Mouse (Mus musculus) neural tube, embryonic 13.5 days (tissue): ENCODE measurements around the gene Peak1. TPM values are rescaled to one million over a fixed set of nuclear protein-coding genes. Genes with fewer than 3 reads are reported as not detected.
"Not testable (repeated sequence)": the region's sequence is repeated elsewhere in the genome, so short reads cannot be mapped to it uniquely, and the experiment has no call there.

Experiments used
- ATAC-seq: fragments of 200-750 bp; cut with Nextera tagmentation; 2 replicates; pipeline ENCODE4 v1.8.0; 2017; ENCODE audit warnings: low read depth, mild to moderate bottlenecking, moderate TSS enrichment, moderate library complexity
- H3K27ac ChIP-seq: fragments of 300-500 bp; sonication (generic); replicated peaks from 2 replicates; pipeline ENCODE4 v1.5.1; 2015; ENCODE audit warnings: moderate library complexity, mild to moderate bottlenecking, inconsistent platforms
- H3K27me3 ChIP-seq: fragments of 300-500 bp; sonication (generic); 2 replicates; pipeline ENCODE4 v1.6.1; 2015; ENCODE audit warnings: mild to moderate bottlenecking, inconsistent platforms
- H3K36me3 ChIP-seq: fragments of 300-500 bp; sonication (generic); 2 replicates; pipeline ENCODE4 v1.6.1; 2015; ENCODE audit warnings: mild to moderate bottlenecking, inconsistent platforms
- H3K4me1 ChIP-seq: fragments of 300-500 bp; sonication (generic); replicated peaks from 2 replicates; pipeline ENCODE4 v1.6.1; 2015; ENCODE audit warnings: inconsistent platforms
- H3K4me2 ChIP-seq: fragments of 300-500 bp; sonication (generic); 2 replicates; pipeline ENCODE4 v1.6.1; 2015; ENCODE audit warnings: inconsistent platforms, mild to moderate bottlenecking, moderate library complexity
- H3K4me3 ChIP-seq: fragments of 300-500 bp; sonication (generic); 2 replicates; pipeline ENCODE4 v1.5.1; 2015; ENCODE audit warnings: mild to moderate bottlenecking, inconsistent platforms
- H3K9ac ChIP-seq: fragments of 300-500 bp; sonication (generic); 2 replicates; pipeline ENCODE4 v1.6.1; 2015; ENCODE audit warnings: moderate library complexity, mild to moderate bottlenecking, inconsistent platforms
- H3K9me3 ChIP-seq: fragments of 300-500 bp; sonication (generic); 2 replicates; pipeline ENCODE4 v1.6.1; 2016; ENCODE audit warnings: inconsistent platforms
- WGBS: fragments of 180-500 bp; shearing (Covaris S2); methylation state at CpG from one replicate; pipeline ENCODE4 v1.1.7; 2015; 5-methylcytosine and 5-hydroxymethylcytosine counted together
- polyA plus RNA-seq: library from polyadenylated mRNA; unstranded; fragments of >200 nt; fragmentation: Nextera tagmentation; extraction: Ambion mirVana; gene quantifications from 2 replicates; pipeline ENCODE4 v1.2.1, GENCODE M21; 2015

The Peak1 gene
- polyA plus RNA-seq, 1 experiment from 2014 or later, result 6.9 TPM

DNA sequence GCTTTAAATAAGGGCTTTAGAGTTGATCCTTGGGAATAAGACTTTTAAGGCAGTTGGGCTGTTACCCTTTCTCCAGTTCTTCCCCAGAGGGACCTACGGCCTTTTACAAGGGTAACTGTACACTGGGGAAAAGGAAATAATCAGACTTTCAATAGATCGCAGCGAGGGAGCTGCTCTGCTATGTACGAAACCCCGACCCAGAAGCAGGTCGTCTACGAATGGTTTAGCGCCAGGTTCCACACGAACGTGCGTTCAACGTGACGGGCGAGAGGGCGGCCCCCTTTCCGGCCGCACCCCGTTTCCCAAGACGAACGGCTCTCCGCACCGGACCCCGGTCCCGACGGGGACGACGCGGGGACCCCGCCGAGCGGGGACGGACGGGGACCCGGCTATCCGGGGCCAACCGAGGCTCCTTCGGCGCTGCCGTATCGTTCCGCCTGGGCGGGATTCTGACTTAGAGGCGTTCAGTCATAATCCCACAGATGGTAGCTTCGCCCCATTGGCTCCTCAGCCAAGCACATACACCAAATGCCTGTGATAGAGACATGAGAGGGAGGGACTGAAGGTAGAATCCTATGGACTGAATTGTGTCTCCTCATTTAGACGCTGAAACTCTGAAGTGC is 194.3 kb downstream of the Peak1 start:
- H3K4me2 ChIP-seq, result peak overlapping the region; percentile 42
- WGBS, result 23% methylated on average over 45 of the region's 45 CpGs
- not testable (repeated sequence) for H3K4me1 ChIP-seq, H3K36me3 ChIP-seq, H3K9me3 ChIP-seq, H3K27ac ChIP-seq, H3K27me3 ChIP-seq, H3K9ac ChIP-seq
- H3K4me3 ChIP-seq, result peak overlapping the region; percentile 17; the same call in 1 of the 2 replicates
- peak; percentile 100 for ATAC-seq

DNA sequence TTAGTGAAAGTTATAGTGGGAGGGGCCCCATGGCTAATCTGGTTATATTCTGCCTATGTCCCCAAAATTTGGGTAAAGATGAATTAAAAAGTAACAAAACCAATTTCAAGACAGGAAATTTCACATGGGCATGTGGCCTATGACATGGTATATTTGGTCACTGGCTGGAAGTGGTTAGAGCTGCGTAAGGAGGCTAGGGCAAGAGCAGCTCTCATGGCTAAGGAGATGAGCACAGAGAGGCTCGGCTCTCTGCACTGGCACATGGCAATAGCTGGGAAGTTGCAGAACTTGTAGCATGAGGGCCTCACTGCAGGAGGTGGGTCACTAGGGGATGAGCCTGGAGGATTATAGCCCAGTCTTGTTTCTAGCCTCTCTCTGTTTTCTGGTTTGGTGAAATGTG is 199.0 kb downstream of the Peak1 start:
- peaks cover 13% of the 10 kb centered on the region for H3K4me1 ChIP-seq
- H3K4me2 ChIP-seq, result no peak overlapping the region
- no peaks in the 10 kb centered on the region for H3K9me3 ChIP-seq
- ATAC-seq, result no peak
- no peak overlapping the region for H3K27ac ChIP-seq
- H3K27me3 ChIP-seq, result no peaks in the 10 kb centered on the region
- WGBS, result 89% methylated on average over 2 of the region's 2 CpGs
- H3K36me3 ChIP-seq, result no peaks in the 10 kb centered on the region
- no peak overlapping the region for H3K9ac ChIP-seq
- H3K4me3 ChIP-seq, result no peak overlapping the region

DNA sequence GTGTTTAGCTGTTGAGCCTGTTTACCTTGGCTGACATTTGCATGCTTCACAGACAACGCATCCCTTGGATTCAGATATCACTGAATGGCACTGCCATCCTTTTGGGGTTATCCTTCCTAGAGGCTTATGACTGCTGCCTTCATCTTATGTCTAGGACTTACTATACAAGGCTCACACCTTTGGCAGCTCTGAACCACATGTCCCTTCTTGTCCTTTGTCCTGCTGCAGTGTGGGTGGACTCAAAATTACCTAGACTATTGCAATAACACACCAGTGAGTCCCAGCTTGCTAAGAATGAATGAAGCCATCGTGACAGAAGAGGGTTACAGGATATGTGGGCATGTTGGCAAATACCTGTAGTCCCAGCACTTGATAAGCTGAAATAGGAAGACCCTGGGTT is 199.8 kb downstream of the Peak1 start:
- Histone ChIP-seq H3K4me2 (no peak overlapping the region), H3K9ac (no peak overlapping the region), H3K4me1 (peaks cover 18% of the 10 kb centered on the region), H3K36me3 (no peaks in the 10 kb centered on the region), H3K27ac (no peak overlapping the region), H3K27me3 (no peaks in the 10 kb centered on the region), H3K9me3 (no peaks in the 10 kb centered on the region), H3K4me3 (no peak overlapping the region)
- 95% methylated on average over 2 of the region's 2 CpGs for WGBS
- no peak for ATAC-seq

DNA sequence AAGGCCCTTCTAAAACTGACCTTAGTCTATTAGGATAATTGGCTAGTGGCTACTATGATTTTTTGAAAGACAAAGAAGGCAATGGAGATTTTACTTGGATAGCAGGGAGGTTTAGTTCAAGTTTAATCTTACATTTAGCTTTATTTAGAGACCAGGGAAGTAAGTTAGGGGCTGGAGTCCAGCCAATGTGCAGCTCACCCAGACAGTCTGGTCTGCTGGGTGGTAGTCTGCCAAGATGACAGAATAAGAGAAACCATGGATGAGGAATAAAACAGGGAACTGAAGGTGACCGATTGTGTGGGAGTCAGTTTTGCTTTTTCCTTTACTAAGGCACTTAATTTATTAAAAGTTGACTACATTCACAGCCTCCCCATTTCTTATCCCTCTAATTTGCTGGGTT is 200.5 kb downstream of the Peak1 start:
- no peak for ATAC-seq
- WGBS, result 93% methylated on average over 1 of the region's 1 CpGs
- Histone ChIP-seq H3K36me3 (no peaks in the 10 kb centered on the region), H3K9ac (no peak overlapping the region), H3K4me3 (no peak overlapping the region), H3K4me2 (no peak overlapping the region), H3K27ac (no peak overlapping the region), H3K27me3 (no peaks in the 10 kb centered on the region), H3K4me1 (peaks cover 18% of the 10 kb centered on the region), H3K9me3 (no peaks in the 10 kb centered on the region)

DNA sequence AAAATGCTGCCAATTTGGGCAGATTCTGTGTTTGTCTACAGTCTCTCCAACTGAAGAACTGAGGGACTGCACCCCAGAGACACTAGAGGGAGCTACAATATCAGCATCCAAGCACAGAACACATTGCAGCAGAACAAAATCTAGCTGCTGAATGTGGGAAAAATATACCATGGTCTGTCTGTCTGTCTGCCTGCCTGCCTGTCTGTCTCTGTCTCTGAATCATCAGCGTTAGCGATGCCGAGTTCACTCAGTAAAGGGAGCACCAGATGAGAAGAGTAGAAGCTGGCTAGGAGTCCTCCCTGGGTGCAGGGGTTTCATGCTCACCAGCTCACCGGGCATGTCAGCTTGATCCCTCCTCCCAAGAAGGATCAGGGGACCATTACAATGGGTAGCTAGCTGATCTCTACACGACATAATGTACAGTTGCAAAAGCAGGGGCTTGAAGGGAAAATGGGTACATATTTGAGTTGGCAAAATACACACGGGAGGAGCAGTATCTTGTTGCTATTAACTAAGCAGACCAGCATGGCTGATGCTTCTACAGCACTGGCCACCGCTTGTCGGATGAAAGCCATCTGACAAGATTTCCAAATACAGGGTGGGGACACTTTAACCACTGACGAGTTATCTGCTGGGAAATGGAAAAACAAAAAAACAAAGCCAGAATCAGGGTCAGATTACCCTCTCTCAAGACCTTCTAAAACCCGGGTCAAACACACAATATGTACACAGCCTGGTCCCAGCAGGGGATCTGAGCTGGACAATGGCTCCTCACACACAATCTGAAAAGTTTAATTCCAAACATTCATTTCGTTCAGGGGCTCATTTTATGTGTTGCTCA is 204.2 kb downstream of the Peak1 start:
- peak overlapping the region; percentile 61 for H3K9ac ChIP-seq
- no peaks in the 10 kb centered on the region for H3K36me3 ChIP-seq
- 13% methylated on average over 11 of the region's 11 CpGs for WGBS
- no peaks in the 10 kb centered on the region for H3K27me3 ChIP-seq
- no peaks in the 10 kb centered on the region for H3K9me3 ChIP-seq
- ATAC-seq, result peak; percentile 79; the same call in 1 of the 2 replicates
- H3K4me1 ChIP-seq, result peaks cover 18% of the 10 kb centered on the region
- H3K4me3 ChIP-seq, result peak overlapping the region; percentile 24
- no peak overlapping the region; the same call in 1 of the 2 replicates for H3K27ac ChIP-seq
- H3K4me2 ChIP-seq, result peak overlapping the region; percentile 52

DNA sequence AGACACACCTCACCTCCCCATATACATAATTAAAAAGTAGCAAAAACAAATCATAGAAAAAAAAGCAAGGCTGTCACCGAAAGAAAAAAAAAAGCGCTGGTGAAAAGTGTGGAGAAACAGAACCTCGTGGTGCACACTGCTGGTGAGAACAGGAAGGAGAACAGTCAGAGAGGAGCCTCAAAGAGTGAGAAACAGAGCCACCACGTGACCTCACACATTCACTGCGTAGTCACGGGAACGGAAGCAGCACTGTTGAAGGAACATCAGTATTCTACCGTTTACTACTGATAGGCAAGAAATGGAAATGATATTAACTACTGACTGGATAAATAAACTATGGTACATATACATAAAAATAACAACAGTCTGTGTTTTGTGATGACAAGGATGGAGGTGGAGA is 209.1 kb downstream of the Peak1 start:
- H3K9ac ChIP-seq, result no peak overlapping the region

DNA sequence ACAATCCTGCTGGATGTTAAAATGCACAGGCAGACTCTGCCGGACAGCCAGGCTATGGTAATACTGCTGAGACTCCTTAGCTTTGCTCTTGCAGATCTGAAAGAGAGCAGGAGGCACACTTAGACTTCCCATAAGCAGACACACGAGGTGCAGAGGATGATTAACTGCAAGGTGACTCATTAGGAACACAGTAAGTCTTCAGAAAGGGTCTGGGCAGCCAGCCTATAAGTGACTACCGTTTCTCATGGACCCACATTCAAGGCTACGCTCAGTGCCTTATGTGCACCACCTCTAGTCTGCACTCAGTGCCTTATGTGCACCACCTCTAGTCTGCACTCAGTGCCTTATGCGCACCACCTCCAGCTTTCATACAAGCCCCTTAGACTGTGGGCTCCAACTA is 210.4 kb downstream of the Peak1 start:
- WGBS, result 88% methylated on average over 5 of the region's 5 CpGs

More for the DNA sequence above, 209.1 kb downstream of the Peak1 start:
- H3K27ac ChIP-seq, result no peak overlapping the region
- no peak overlapping the region for H3K4me2 ChIP-seq
- no peaks in the 10 kb centered on the region for H3K9me3 ChIP-seq
- peaks cover 13% of the 10 kb centered on the region for H3K36me3 ChIP-seq
- H3K4me1 ChIP-seq, result peaks cover 5% of the 10 kb centered on the region
- H3K27me3 ChIP-seq, result no peaks in the 10 kb centered on the region
- ATAC-seq, result no peak
- no peak overlapping the region for H3K4me3 ChIP-seq
- 85% methylated on average over 8 of the region's 8 CpGs for WGBS

DNA sequence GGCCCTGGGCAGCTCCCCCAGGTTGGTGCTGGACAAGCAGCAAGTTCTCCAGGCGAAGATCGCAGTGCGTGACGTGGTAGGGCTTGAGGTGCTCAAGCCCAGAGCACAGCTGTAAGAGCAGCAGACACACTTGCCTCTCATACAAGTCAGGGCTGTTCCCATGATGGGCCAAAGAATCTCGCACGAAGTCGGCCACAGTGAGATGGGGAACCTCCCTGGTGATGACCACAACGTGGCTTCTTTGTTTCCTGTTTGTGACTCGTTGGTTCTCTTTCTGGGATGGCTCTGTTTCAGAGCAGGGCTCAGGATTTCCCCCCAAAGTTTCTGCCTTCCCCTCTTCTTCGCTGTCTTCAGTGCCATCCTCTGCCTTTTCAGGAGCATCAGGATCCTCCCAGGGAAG is 210.8 kb downstream of the Peak1 start:
- peaks cover 13% of the 10 kb centered on the region for H3K36me3 ChIP-seq
- no peak overlapping the region for H3K4me2 ChIP-seq
- H3K9ac ChIP-seq, result no peak overlapping the region
- no peaks in the 10 kb centered on the region for H3K9me3 ChIP-seq
- no peak for ATAC-seq
- 91% methylated on average over 10 of the region's 10 CpGs for WGBS
- H3K27me3 ChIP-seq, result no peaks in the 10 kb centered on the region
- H3K4me1 ChIP-seq, result no peaks in the 10 kb centered on the region
- no peak overlapping the region for H3K27ac ChIP-seq
- no peak overlapping the region for H3K4me3 ChIP-seq

More for the DNA sequence above, 210.4 kb downstream of the Peak1 start:
- Histone ChIP-seq H3K27ac (no peak overlapping the region), H3K4me1 (no peaks in the 10 kb centered on the region), H3K36me3 (peaks cover 13% of the 10 kb centered on the region), H3K4me3 (no peak overlapping the region), H3K27me3 (no peaks in the 10 kb centered on the region), H3K4me2 (no peak overlapping the region), H3K9me3 (no peaks in the 10 kb centered on the region), H3K9ac (no peak overlapping the region)
- no peak for ATAC-seq

DNA sequence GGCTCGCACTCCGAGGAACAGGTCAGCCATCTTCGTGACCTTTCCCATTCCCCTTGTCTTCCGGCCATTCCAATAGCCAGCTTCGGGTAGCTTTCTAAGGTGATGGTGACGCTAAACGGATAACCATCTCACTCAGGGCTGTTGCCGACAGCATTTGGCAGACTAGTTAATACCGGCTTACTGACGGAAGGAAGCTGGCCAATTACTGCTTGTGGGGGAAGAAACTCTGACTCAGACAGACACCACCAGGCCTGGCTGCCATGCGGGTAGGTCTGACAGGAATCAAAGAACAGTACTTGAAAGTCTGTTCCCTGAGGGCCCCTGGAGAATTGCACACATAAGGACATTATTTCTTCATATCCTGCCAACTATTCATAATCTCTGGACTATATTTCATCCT is 212.5 kb downstream of the Peak1 start:
- Histone ChIP-seq H3K9me3 (no peaks in the 10 kb centered on the region), H3K9ac (no peak overlapping the region), H3K4me2 (no peak overlapping the region), H3K27me3 (no peaks in the 10 kb centered on the region), H3K27ac (no peak overlapping the region), H3K4me1 (peaks cover 5% of the 10 kb centered on the region; the same call in 1 of the 2 replicates), H3K4me3 (no peak overlapping the region), H3K36me3 (peaks cover 13% of the 10 kb centered on the region)
- whole genome bisulfite sequencing, result 88% methylated on average over 11 of the region's 11 CpGs
- ATAC-seq, result no peak

DNA sequence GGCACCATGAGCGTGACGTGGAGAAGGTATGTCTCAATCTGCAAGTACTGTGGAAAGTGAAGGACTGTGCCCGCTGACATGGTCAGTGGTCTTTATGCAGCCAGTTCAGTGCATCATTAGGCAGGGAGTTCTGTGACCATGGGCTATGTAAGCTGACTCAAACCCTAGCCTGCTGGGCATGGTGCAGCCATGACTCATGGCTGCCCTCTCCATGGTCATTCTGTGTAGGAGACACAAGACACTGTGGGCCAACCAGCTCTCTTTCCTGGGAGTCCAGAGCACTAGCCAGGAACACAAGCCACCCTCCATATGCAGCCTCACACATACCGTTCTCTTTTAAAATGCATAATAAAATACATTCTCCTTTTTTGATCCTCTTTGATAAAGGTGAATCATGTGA is 213.6 kb downstream of the Peak1 start:
- no peaks in the 10 kb centered on the region for H3K27me3 ChIP-seq
- 95% methylated on average over 4 of the region's 4 CpGs for WGBS
- H3K9me3 ChIP-seq, result no peaks in the 10 kb centered on the region
- peaks cover 5% of the 10 kb centered on the region; the same call in 1 of the 2 replicates for H3K4me1 ChIP-seq
- ATAC-seq, result no peak
- peaks cover 13% of the 10 kb centered on the region for H3K36me3 ChIP-seq
- no peak overlapping the region for H3K9ac ChIP-seq
- no peak overlapping the region for H3K4me2 ChIP-seq
- H3K27ac ChIP-seq, result no peak overlapping the region
- no peak overlapping the region for H3K4me3 ChIP-seq

DNA sequence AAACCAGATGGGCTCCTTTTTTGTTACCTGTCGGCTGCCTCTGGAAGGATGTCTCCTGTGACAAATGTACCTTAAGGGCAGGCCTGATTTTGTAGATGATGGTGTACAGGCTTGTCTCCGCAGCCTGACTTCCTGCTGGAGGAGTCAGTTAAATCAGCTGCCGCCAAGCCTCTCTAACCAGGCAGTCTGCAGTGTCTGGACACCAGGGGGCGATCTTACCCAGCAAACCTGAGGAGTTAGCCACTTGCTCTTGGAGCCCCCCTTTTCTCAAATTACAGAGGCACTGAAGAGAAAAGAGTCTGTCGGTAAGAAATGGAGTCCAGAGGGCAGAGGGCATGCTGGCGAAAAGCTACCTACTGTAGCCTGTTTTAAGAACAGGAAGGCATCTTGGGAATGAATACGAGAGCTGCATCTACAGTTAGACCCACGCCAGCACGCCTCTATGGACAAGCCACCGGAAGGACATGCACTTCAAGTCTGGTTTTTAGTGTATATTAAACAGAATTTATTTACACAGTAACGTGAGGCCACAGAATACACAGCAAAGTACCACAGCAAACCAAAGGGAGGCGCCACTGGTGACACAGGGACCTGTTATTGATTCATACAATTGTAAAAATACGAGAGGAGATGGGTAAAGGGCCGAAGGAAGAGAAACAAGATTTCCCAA is 217.1 kb downstream of the Peak1 start:
- no peaks in the 10 kb centered on the region for H3K27me3 ChIP-seq
- WGBS, result 40% methylated on average over 14 of the region's 14 CpGs
- ATAC-seq, result peak; percentile 78

DNA sequence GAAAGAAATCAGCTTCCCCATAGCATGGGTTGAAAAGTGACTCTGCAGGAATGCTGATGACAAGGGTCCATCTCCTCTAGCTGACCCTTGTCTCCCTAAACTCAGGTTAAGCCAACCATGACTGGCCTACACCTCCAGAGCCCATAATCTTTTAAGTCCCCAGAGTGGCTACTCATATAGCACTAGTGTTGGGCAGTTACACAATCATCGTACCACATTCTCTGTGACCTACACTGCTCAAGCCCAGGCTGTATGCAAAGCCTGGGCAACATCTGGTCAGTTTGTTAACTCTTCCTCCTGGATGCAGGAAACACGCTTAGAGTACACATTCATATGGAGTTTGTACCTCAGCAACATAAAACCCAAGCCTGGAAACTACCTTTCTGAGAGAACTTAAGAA is 217.7 kb downstream of the Peak1 start:
- 67% methylated on average over 2 of the region's 2 CpGs for WGBS
- Histone ChIP-seq H3K36me3 (no peaks in the 10 kb centered on the region; the same call in 1 of the 2 replicates), H3K9me3 (no peaks in the 10 kb centered on the region), H3K27me3 (no peaks in the 10 kb centered on the region), H3K4me2 (no peak overlapping the region), H3K4me3 (no peak overlapping the region), H3K4me1 (peaks cover 13% of the 10 kb centered on the region), H3K27ac (no peak overlapping the region), H3K9ac (no peak overlapping the region)
- no peak for ATAC-seq

More for the DNA sequence above, 217.1 kb downstream of the Peak1 start:
- peaks cover 7% of the 10 kb centered on the region for H3K4me1 ChIP-seq
- H3K9me3 ChIP-seq, result no peaks in the 10 kb centered on the region
- H3K36me3 ChIP-seq, result peaks cover 3% of the 10 kb centered on the region; the same call in 1 of the 2 replicates
- no peak overlapping the region for H3K4me3 ChIP-seq
- H3K9ac ChIP-seq, result no peak overlapping the region
- H3K27ac ChIP-seq, result no peak overlapping the region
- H3K4me2 ChIP-seq, result no peak overlapping the region
